Mouse (Mus musculus) cerebellum, adult 2 months (tissue): ENCODE data around the gene Psme3. TPM values are rescaled to one million over a fixed set of nuclear protein-coding genes. Genes with fewer than 3 reads are reported as not detected.

Source experiments
- DNase-seq, 2 experiments: peaks; one replicate each; pipeline ENCODE4 v3.0.0; 2021
- H3K27ac ChIP-seq: fragments of 200-500 bp; 2 replicates; pipeline ENCODE4 v1.5.1; 2012; ENCODE audit warnings: low read length, control low read depth, inconsistent platforms; ENCODE audit not compliant: insufficient read depth
- H3K27me3 ChIP-seq: fragments of 200-500 bp; 2 replicates; pipeline ENCODE4 v1.6.1; 2012; ENCODE audit warnings: inconsistent platforms, mild to moderate bottlenecking, low read length, moderate library complexity; ENCODE audit not compliant: control insufficient read depth, insufficient read depth
- H3K4me1 ChIP-seq: fragments of 200-500 bp; 2 replicates; pipeline ENCODE4 v1.6.1; 2011; ENCODE audit warnings: low read length; ENCODE audit not compliant: control insufficient read depth, insufficient read depth
- H3K4me3 ChIP-seq: fragments of 200-500 bp; replicated peaks from 2 replicates; pipeline ENCODE3; 2011; ENCODE audit warnings: mild to moderate bottlenecking, low read depth, low read length, control low read depth; ENCODE audit not compliant: insufficient read depth
- CTCF ChIP-seq: fragments of 200-500 bp; IDR thresholded peaks from 2 replicates; pipeline ENCODE4 v1.5.1; 2011; ENCODE audit warnings: low read depth, mild to moderate bottlenecking, control low read depth, low read length, moderate library complexity, borderline replicate concordance; ENCODE audit not compliant: insufficient read depth
- POLR2A ChIP-seq: fragments of 200-500 bp; IDR thresholded peaks from 2 replicates; pipeline ENCODE4 v1.6.1; 2011; ENCODE audit warnings: low read length, control low read depth, borderline replicate concordance; ENCODE audit not compliant: insufficient read depth
- WGBS: fragments of 180-500 bp; shearing (Covaris S2); methylation state at CpG from one replicate; pipeline ENCODE4 v1.1.7; 2018; 5-methylcytosine and 5-hydroxymethylcytosine counted together
- polyA plus RNA-seq: library from polyadenylated mRNA; depleted of rRNA; stranded (reverse); fragments of >200 nt; gene quantifications from 2 replicates; pipeline ENCODE4 v1.2.3, GENCODE M21; 2012; rRNA removed

Psme3 gene
- polyA plus RNA-seq = 98.4 and 100 TPM in 2 replicates

DNA sequence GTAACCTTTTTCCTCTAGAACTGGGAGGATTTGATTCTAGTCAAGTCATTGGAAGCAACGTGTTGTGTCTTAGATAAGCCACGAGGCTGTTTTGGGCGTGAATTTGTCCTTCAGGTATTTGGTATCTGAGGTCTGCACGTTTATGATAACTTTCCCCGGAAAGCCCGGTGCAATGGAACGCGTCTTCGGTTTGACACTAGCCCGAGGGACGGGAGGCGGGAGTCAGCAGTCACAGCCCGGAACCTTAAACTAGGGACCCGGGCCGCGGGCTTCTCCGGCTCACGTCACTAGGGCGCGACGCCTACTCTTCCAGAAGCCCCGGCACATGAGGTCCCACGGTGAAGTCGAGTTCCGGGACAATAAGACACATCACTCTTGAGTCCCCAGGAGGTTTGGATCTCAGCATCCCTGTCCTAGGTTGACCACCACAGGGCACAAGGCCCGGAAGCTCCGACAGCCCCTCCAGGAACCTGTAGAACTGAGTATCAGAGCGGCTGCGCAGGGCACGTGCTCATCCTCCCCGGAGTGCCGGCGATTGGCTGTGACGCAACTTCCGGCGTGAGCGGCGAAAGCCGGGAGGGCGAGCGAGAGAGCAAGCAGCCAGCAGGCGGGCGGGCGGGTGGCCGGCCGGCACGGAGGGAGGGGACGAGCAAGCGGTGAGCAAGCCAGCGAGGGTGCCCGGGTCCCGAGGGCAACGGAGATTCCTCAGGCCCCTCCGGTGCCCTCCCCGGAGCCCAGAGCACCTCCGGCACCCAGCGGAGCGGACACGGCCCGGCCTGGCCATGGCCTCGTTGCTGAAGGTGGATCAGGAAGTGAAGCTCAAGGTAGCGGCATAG is at the start of gene Psme3:
Psme3 (plus strand) TSS at position 549 of the 836 bp plus-strand sequence.
- no peak for TF ChIP-seq CTCF
- TF ChIP-seq POLR2A = peak; percentile 74
- peak; percentile 94 to 96 for DNase-seq

DNA sequence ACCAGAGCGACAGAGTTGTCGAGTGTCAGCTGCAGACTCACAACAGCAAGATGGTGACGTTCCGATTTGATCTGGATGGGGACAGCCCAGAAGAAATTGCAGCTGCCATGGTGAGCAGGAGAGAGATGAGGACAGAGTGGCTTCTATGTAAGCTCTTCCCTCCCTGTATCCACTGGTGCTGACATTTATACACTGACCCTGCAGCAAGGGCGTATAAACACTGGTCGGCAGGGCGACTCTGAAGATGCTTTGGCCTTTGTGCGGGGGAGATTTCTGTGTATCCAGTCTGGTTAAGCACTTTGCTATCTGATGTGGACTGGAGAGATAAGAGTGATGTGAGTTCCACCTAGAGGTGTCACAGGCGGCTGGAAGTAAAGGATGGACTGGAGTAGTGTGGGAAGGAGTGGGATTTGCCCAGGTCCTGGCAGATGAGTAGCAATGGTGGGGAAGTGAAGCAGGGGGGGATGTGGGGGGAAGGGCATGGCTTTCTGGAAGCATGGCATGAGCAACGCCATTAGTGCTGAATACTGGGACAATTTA is 46.4 kb upstream of the Psme3 start:
- WGBS = 24% methylated on average over 10 of the region's 10 CpGs
- H3K4me1 ChIP-seq = 0 out of 2 replicates have a peak, but pooled peaks cover 4% of the 10 kb centered on the region
- TF ChIP-seq POLR2A (no peak), CTCF (no peak)
- DNase-seq = no peak
- H3K27me3 ChIP-seq = no peaks in the 10 kb centered on the region; the same call in 1 of the 2 replicates
- no peak overlapping the region for H3K27ac ChIP-seq
- H3K4me3 ChIP-seq = peak overlapping the region; percentile 26

More for the DNA sequence above, at the start of gene Psme3:
- Histone ChIP-seq H3K27me3 (no peaks in the 10 kb centered on the region), H3K4me1 (no peaks in the 10 kb centered on the region), H3K27ac (peak within 1 kb of the TSS; percentile 61; the same call in 1 of the 2 replicates), H3K4me3 (peak within 1 kb of the TSS; percentile 91)
- under 1% methylated on average over 62 of the region's 62 CpGs for WGBS

GRCm38 (mm10) chr11:101272446-101272845 is 43.6 kb upstream of the Psme3 start:
- Histone ChIP-seq H3K27ac (no peak overlapping the region), H3K27me3 (no peaks in the 10 kb centered on the region), H3K4me3 (no peak overlapping the region), H3K4me1 (peaks cover 10% of the 10 kb centered on the region)
- DNase-seq = no peak
- 86% methylated on average over 3 of the region's 3 CpGs for WGBS
- TF ChIP-seq POLR2A (no peak), CTCF (no peak)

DNA sequence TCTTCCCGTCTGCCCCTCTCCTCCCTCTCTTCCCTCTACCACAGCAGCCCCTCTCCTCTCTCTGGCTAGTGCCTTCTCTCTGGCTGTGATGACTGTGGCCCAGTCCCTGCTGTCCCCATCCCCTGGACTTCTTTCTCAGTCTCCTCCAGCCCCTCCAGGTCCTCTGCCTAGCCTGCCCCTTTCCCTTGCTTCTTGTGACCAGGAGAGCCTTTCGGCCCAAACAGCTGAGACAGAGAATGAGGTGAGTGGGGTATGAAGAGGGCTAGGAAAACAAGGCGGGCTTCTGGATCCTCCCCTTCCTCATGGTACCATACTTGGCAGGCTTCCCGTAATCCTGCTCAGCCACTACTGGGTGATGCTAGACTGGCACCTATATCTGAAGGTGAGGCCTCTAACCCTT is 40.7 kb upstream of the Psme3 start:
- Histone ChIP-seq H3K27me3 (no peaks in the 10 kb centered on the region), H3K4me3 (no peak overlapping the region), H3K27ac (no peak overlapping the region), H3K4me1 (peaks cover 14% of the 10 kb centered on the region)
- no peak for DNase-seq
- TF ChIP-seq POLR2A (no peak), CTCF (no peak)
- 64% methylated on average over 4 of the region's 4 CpGs for WGBS

- TF ChIP-seq POLR2A = no peak
- H3K27ac ChIP-seq = no peak overlapping the region
- H3K4me3 ChIP-seq = no peak overlapping the region
- no peak for DNase-seq
- no peaks in the 10 kb centered on the region for H3K27me3 ChIP-seq
- peaks cover 14% of the 10 kb centered on the region for H3K4me1 ChIP-seq
- 17% methylated on average over 27 of the region's 27 CpGs for WGBS
Measured at GRCm38 (mm10) chr11:101276319-101277070, 39.5 kb upstream of the Psme3 start.

DNA sequence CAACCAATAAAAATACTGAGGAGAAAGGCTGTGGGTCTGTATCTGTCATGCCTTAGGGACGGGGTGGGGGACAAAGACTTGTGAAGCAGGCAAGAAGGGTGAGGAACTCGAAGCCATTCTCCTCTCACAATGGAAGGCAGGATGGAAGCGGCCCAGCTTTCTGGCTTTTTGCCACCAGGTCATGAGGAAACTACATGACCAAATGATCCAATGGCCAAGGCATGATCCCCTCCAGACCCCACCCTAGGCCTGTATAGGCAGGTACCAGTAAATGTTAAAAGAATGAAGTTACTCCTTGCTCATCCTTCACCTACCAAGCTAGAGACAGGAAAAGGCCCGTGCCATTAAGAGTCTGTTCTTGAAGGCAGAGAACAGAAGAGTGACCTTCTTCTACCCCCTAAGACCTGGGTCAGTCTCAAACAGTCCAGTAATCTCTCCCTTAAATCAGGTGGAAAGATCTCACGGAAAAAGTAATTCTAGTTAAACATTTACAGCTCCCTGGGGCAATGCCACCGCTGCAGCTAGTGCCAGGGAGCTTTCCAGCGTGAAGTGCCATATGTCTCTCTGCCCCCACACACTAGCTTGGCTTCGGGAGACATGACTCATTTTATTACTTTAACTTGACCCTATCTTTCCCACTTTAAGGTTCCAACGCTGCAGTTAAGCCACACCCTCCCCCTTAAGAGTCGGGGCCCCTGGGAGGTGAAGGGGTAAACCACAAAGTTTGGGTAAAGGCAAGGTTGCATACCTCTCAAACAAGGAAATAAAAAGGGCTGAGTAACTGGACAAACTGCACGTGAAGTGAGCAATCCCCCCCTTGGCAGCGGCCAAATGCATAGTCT is 38.4 kb upstream of the Psme3 start:
- TF ChIP-seq CTCF = no peak
- no peak for TF ChIP-seq POLR2A
- DNase-seq = no peak
- Histone ChIP-seq H3K4me3 (peak overlapping the region; percentile 91), H3K27me3 (no peaks in the 10 kb centered on the region), H3K4me1 (peaks cover 14% of the 10 kb centered on the region), H3K27ac (no peak overlapping the region)
- 35% methylated on average over 12 of the region's 12 CpGs for WGBS
